Mouse (Mus musculus) kidney, adult 18-20 months (tissue): ENCODE measurements at regions not wholly inside any gene's neighbourhood (a gene's known extent, or its start where the extent isn't known, plus 50 kb on each side); places are given as distances from the start of the nearest gene placed in this dataset.

Experiments
- DNase-seq: peaks from one replicate; pipeline ENCODE4 v3.0.0; 2021

GRCm38 (mm10) chr4:73283681-73284080 is 121.2 kb downstream of the Gm11487 start:
- peak; percentile 2 for DNase-seq
